Mouse (Mus musculus): Measurements from ENCODE around the gene 1700013G24Rik.

1700013G24Rik gene

GRCm38 (mm10) chr4:137494751-137495500 is 41.8 kb downstream of the 1700013G24Rik start:
- DNase-seq (ENCODE audit: low read depth, low spot score): peak; percentile 88

GRCm38 (mm10) chr4:137495501-137496100 is 42.5 kb downstream of the 1700013G24Rik start:
- DNase-seq (ENCODE audit: low read depth, low spot score): no peak

- peak; percentile 76 for DNase-seq (ENCODE audit: low read depth, low spot score)
These were observed 44.3 kb downstream of the 1700013G24Rik start for GRCm38 (mm10) chr4:137497367-137497766.

GRCm38 (mm10) chr4:137497892-137498722 is 45.0 kb downstream of the 1700013G24Rik start:
- DNase-seq (ENCODE audit: low read depth, low spot score): no peak

- DNase-seq (ENCODE audit: low read depth, low spot score): no peak
These were observed 45.9 kb downstream of the 1700013G24Rik start for GRCm38 (mm10) chr4:137498882-137499583.

GRCm38 (mm10) chr4:137500149-137500548 is 47.1 kb downstream of the 1700013G24Rik start:
- DNase-seq (ENCODE audit: low read depth, low spot score): no peak

GRCm38 (mm10) chr4:137500953-137501352 is 47.9 kb downstream of the 1700013G24Rik start:
- DNase-seq (ENCODE audit: low read depth, low spot score): no peak

- DNase-seq (ENCODE audit: low read depth, low spot score): no peak
These were observed 49.1 kb downstream of the 1700013G24Rik start for GRCm38 (mm10) chr4:137502183-137502582.

GRCm38 (mm10) chr4:137502801-137503200 is 49.7 kb downstream of the 1700013G24Rik start:
- DNase-seq (ENCODE audit: low read depth, low spot score): no peak

GRCm38 (mm10) chr4:137503509-137503971 is 50.5 kb downstream of the 1700013G24Rik start:
- DNase-seq (ENCODE audit: low read depth, low spot score): no peak
